Mouse (Mus musculus) CH12.LX (cell line): ENCODE data around the gene AW011738. TPM values are rescaled to one million over a fixed set of nuclear protein-coding genes. Genes with fewer than 3 reads are reported as not detected.

Source experiments
- DNase-seq: peaks from one replicate; pipeline ENCODE4 v3.0.0-alpha.2; 2013; ENCODE audit errors: extremely low read depth
- H3K27ac ChIP-seq: 2 replicates; pipeline ENCODE4 v1.5.1; 2012; ENCODE audit warnings: low read depth, mild to moderate bottlenecking, control low read depth, moderate library complexity; ENCODE audit not compliant: insufficient read depth
- H3K27me3 ChIP-seq: replicated peaks from 2 replicates; pipeline ENCODE3; 2012; ENCODE audit warnings: inconsistent platforms
- H3K36me3 ChIP-seq, 2 experiments: replicated peaks in 1 of 2; 2 replicates each; pipeline versions ENCODE3 to v1.6.1; 2012; ENCODE audit warnings: inconsistent platforms in 1 of 2, low read length in 1 of 2, mild to moderate bottlenecking in 1 of 2, mixed read lengths in 1 of 2, moderate library complexity in 1 of 2; ENCODE audit not compliant: control insufficient read depth in 1 of 2, insufficient read depth in 1 of 2
- H3K4me1 ChIP-seq, 2 experiments: 2 replicates each; pipeline ENCODE4 v1.6.1; 2012; ENCODE audit warnings: inconsistent platforms in 1 of 2, moderate library complexity in 1 of 2; ENCODE audit not compliant: insufficient read depth in 2 of 2, control insufficient read depth in 1 of 2
- H3K4me2 ChIP-seq: 2 replicates; pipeline ENCODE4 v1.6.1; 2012; ENCODE audit warnings: low read depth, mild to moderate bottlenecking, control low read depth; ENCODE audit not compliant: poor library complexity, insufficient read depth, severe bottlenecking
- H3K4me3 ChIP-seq, 3 experiments: fragments of 150-350 bp in 1 of 3; sonication (generic) in 1 of 3; replicated peaks in 1 of 3; 2 replicates each; pipeline versions ENCODE3 to v1.5.1; 2011 to 2012; ENCODE audit warnings: low read depth in 2 of 3, low read length in 2 of 3, mild to moderate bottlenecking in 2 of 3, moderate library complexity in 2 of 3, control low read depth in 1 of 3, improper control_type of control experiment in 1 of 3, inconsistent platforms in 1 of 3, mixed read lengths in 1 of 3; ENCODE audit not compliant: poor library complexity in 1 of 3
- H3K79me2 ChIP-seq: replicated peaks from 2 replicates; pipeline ENCODE4 v1.6.1; 2012; ENCODE audit warnings: mild to moderate bottlenecking, moderate library complexity; ENCODE audit not compliant: control insufficient read depth, poor library complexity, insufficient read depth, severe bottlenecking; ENCODE audit errors: extremely low read depth
- H3K9ac ChIP-seq: 2 replicates; pipeline ENCODE4 v1.6.1; 2012; ENCODE audit warnings: low read depth, mild to moderate bottlenecking, control low read depth, moderate library complexity; ENCODE audit not compliant: insufficient read depth
- H3K9me3 ChIP-seq: replicated peaks from 2 replicates; pipeline ENCODE3; 2012; ENCODE audit warnings: low read length, inconsistent platforms, mixed read lengths
- IRF4 ChIP-seq: IDR thresholded peaks from 2 replicates; pipeline ENCODE4 v1.6.1; 2014; ENCODE audit warnings: low read depth, mild to moderate bottlenecking, inconsistent platforms, low read length, improper control_type of control experiment
- JUND ChIP-seq: conservative IDR thresholded peaks from 2 replicates; pipeline ENCODE4 v1.6.1; 2011; ENCODE audit warnings: low read depth, low read length, improper control_type of control experiment
- MAFK ChIP-seq: IDR thresholded peaks from 2 replicates; pipeline ENCODE4 v1.6.1; 2011; ENCODE audit warnings: low read length, improper control_type of control experiment; ENCODE audit not compliant: insufficient replicate concordance
- MAX ChIP-seq: IDR thresholded peaks from 2 replicates; pipeline ENCODE4 v1.6.1; 2011; ENCODE audit warnings: low read length, improper control_type of control experiment
- MAZ ChIP-seq: IDR thresholded peaks from 2 replicates; pipeline ENCODE4 v1.6.1; 2012; ENCODE audit warnings: low read depth, mild to moderate bottlenecking, inconsistent platforms, low read length, improper control_type of control experiment, moderate library complexity
- PAX5 ChIP-seq: IDR thresholded peaks from 2 replicates; pipeline ENCODE4 v1.6.1; 2012; ENCODE audit warnings: low read length, inconsistent platforms, mixed read lengths
- RAD21 ChIP-seq: IDR thresholded peaks from 2 replicates; pipeline ENCODE4 v1.6.1; 2011; ENCODE audit warnings: low read depth, mild to moderate bottlenecking, low read length, improper control_type of control experiment, moderate library complexity
- TBP ChIP-seq: conservative IDR thresholded peaks from 2 replicates; pipeline ENCODE4 v1.6.1; 2011; ENCODE audit warnings: low read depth, low read length, improper control_type of control experiment
- UBTF ChIP-seq: IDR thresholded peaks from 2 replicates; pipeline ENCODE4 v1.6.1; 2012; ENCODE audit warnings: low read depth, mild to moderate bottlenecking, inconsistent platforms, low read length, improper control_type of control experiment, moderate library complexity
- ZNF384 ChIP-seq: IDR thresholded peaks from 2 replicates; pipeline ENCODE4 v1.6.1; 2012; ENCODE audit warnings: low read depth, low read length, improper control_type of control experiment, inconsistent platforms
- dilution Hi-C: fragments of 300-500 bp; cut with MboI; formaldehyde crosslinking; loops from 2 replicates; pipeline ENCODE4 v1.14.3; 2020; ENCODE audit warnings: low sequenced_read_pairs; ENCODE audit not compliant: extremely low pct_unique_long_range_greater_than_20kb, extremely low pct_ligation_motif_present
- in situ Hi-C: fragments of 300-500 bp; cut with MboI; formaldehyde crosslinking; loops from 3 replicates; pipeline ENCODE4 v1.14.3; 2019; ENCODE audit warnings: low sequenced_read_pairs, low pct_ligation_motif_present, low pct_unique_long_range_greater_than_20kb, mixed read lengths
- polyA plus RNA-seq: library from polyadenylated mRNA; unstranded; fragments of >175 nt; gene quantifications from 2 replicates; pipeline ENCODE4 v1.2.1, GENCODE M21; 2012; ENCODE audit warnings: low read depth; ENCODE audit not compliant: insufficient read length
- total RNA-seq, 2 experiments: library from RNA; depleted of rRNA; stranded (reverse); fragments of 300-350 nt in 1 of 2; fragments of >200 nt in 1 of 2; gene quantifications; 2 replicates each; pipeline ENCODE4 v1.2.3; 2012 to 2014

The AW011738 gene
- total and polyA plus RNA-seq, 3 experiments, result 0.15 to 1.6 (median 0.20) TPM

DNA sequence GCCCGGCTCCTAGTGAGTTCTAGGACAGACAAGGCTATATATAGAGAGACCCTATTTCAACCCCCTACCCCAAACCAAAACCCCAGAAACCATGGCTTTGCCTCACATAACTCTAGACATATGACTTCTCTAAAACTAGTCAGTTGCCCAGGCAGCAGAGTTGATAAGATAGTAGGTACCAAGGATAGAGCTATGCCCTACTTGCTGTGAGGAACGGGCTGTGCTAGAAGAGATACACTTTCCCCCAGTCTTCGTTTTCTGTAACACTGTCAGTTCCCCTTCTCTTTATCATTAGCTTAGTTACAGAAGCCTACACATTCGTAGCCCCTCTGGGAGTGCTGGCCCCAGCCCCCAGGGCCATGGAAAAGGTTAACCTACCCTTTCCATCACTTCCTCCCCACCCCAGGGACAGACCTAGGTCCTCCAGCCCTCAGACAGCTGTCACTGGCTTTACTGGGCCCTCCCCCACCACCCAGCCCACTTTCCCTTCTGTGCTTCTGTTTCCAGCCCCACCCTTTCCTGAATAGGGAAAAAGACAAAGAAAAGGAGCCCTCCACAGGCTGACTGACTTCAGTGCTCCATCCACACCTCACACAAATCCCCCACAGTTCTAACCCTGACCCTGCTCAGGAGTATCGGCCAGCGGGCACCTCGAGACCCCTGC is 18.7 kb upstream of the AW011738 start:
- no peak overlapping the region for H3K27ac ChIP-seq
- no peak for DNase-seq
- peaks cover 3 to 42% of the 10 kb centered on the region in 2 experiments; a peak in 2 of 4 replicates for H3K4me1 ChIP-seq
- in situ Hi-C loops, result no loop called here
- dilution Hi-C loops, result no loop called here
- no peaks in the 10 kb centered on the region for H3K27me3 ChIP-seq
- H3K9me3 ChIP-seq, result no peaks in the 10 kb centered on the region
- no peaks in the 10 kb centered on the region for H3K79me2 ChIP-seq
- TF ChIP-seq MAFK, result no peak
- no peak for TF ChIP-seq RAD21
- TF ChIP-seq MAZ, result no peak
- TF ChIP-seq, all 38 proteins: peak for 0
- Histone ChIP-seq H3K4me3 (no peak overlapping the region), H3K4me2 (no peak overlapping the region), H3K9ac (no peak overlapping the region), H3K36me3 (peaks cover 0 to 2% of the 10 kb centered on the region in 2 experiments)

DNA sequence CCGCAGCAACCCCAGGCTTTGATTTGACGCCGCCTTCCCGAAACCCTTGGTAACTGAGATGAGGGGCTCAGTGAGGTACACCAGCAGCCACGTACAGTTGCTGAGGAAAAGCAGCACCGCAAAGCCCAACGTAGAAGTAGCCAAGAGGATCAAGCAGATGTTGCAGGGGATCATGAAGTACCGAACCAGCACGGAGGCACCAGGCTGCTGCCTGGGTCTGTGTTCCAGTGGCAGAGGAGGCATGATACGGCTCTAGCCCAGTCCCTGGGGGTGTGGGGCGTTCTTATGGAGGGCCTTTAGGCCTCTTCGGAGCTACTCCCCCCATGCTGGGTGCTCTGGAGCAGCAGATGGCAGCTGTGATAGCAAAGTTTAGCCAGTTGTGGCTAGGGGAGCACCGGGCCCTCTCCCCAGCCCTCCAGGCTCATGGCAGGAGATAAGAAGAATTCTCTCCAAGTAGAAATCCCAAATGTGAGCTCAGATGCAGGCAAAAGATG is 17.6 kb upstream of the AW011738 start:
- H3K36me3 ChIP-seq, result peaks cover 0 to 2% of the 10 kb centered on the region in 2 experiments
- no peaks in the 10 kb centered on the region for H3K79me2 ChIP-seq
- H3K4me2 ChIP-seq, result no peak overlapping the region
- TF ChIP-seq ZNF384, result no peak
- no peak for TF ChIP-seq TBP
- TF ChIP-seq MAX, result no peak
- no peak for TF ChIP-seq JUND
- TF ChIP-seq UBTF, result no peak
- TF ChIP-seq IRF4, result no peak
- TF ChIP-seq PAX5, result no peak
- TF ChIP-seq MAZ, result no peak
- H3K9ac ChIP-seq, result no peak overlapping the region
- H3K4me3 ChIP-seq, result no peak overlapping the region
- dilution Hi-C loops, result no loop called here
- peaks cover 3 to 42% of the 10 kb centered on the region in 2 experiments; a peak in 2 of 4 replicates for H3K4me1 ChIP-seq
- no peak overlapping the region for H3K27ac ChIP-seq
- in situ Hi-C loops, result no loop called here
- no peak for DNase-seq
- H3K27me3 ChIP-seq, result no peaks in the 10 kb centered on the region
- H3K9me3 ChIP-seq, result no peaks in the 10 kb centered on the region
